Mouse (Mus musculus) hindbrain, embryonic 16.5 days (tissue): Measurements from ENCODE around the gene Ambra1. TPM values are rescaled to one million over a fixed set of nuclear protein-coding genes. Genes with fewer than 3 reads are reported as not detected.
"Not testable (repeated sequence)": the region's sequence is repeated elsewhere in the genome, so short reads cannot be mapped to it uniquely, and the experiment has no call there.

Experiments used
- ATAC-seq: fragments of 200-750 bp; cut with Nextera tagmentation; 2 replicates; pipeline ENCODE4 v1.8.0; 2017; ENCODE audit warnings: moderate TSS enrichment, moderate library complexity
- H3K27ac ChIP-seq: fragments of 300-500 bp; sonication (generic); 2 replicates; pipeline ENCODE4 v1.5.1; 2014; ENCODE audit warnings: low read depth, mild to moderate bottlenecking, control low read depth, low read length, moderate library complexity
- H3K27me3 ChIP-seq: fragments of 300-500 bp; sonication (generic); replicated peaks from 2 replicates; pipeline ENCODE4 v1.6.1; 2014; ENCODE audit warnings: low read length; ENCODE audit not compliant: control insufficient read depth, insufficient read depth
- H3K36me3 ChIP-seq: fragments of 300-500 bp; sonication (generic); 2 replicates; pipeline ENCODE4 v1.6.1; 2014; ENCODE audit warnings: mild to moderate bottlenecking, low read length, moderate library complexity, mixed read lengths; ENCODE audit not compliant: control insufficient read depth, insufficient read depth
- H3K4me1 ChIP-seq: fragments of 300-500 bp; sonication (generic); 2 replicates; pipeline ENCODE4 v1.6.1; 2014; ENCODE audit warnings: low read depth, low read length; ENCODE audit not compliant: control insufficient read depth, insufficient read depth
- H3K4me2 ChIP-seq: fragments of 300-500 bp; sonication (generic); 2 replicates; pipeline ENCODE4 v1.6.1; 2014; ENCODE audit warnings: mild to moderate bottlenecking, low read length, control low read depth, moderate library complexity
- H3K4me3 ChIP-seq: fragments of 300-500 bp; sonication (generic); 2 replicates; pipeline ENCODE4 v1.5.1; 2014; ENCODE audit warnings: mild to moderate bottlenecking, low read length, control low read depth, moderate library complexity
- H3K9ac ChIP-seq: fragments of 300-500 bp; sonication (generic); 2 replicates; pipeline ENCODE4 v1.6.1; 2014; ENCODE audit warnings: low read depth, mild to moderate bottlenecking, control low read depth, low read length, moderate library complexity
- H3K9me3 ChIP-seq: fragments of 300-500 bp; sonication (generic); 2 replicates; pipeline ENCODE4 v1.6.1; 2014; ENCODE audit warnings: mild to moderate bottlenecking, low read length, moderate library complexity; ENCODE audit not compliant: control insufficient read depth
- WGBS: fragments of 180-500 bp; shearing (Covaris S2); extraction: QIAGEN DNeasy Blood & Tissue Kit; methylation state at CpG from one replicate; pipeline ENCODE4 v1.1.7; 2014; 5-methylcytosine and 5-hydroxymethylcytosine counted together
- polyA plus RNA-seq: library from polyadenylated mRNA; unstranded; fragments of >200 nt; fragmentation: Nextera tagmentation; extraction: Ambion mirVana; gene quantifications from 2 replicates; pipeline ENCODE4 v1.2.1, GENCODE M21; 2015

Gene Ambra1
- polyA plus RNA-seq, 1 experiment from 2014 or later = 20.8 TPM

- not testable (repeated sequence) for H3K4me1 ChIP-seq, H3K4me3 ChIP-seq, H3K4me2 ChIP-seq, H3K9me3 ChIP-seq, H3K27me3 ChIP-seq, H3K9ac ChIP-seq, H3K36me3 ChIP-seq, H3K27ac ChIP-seq, ATAC-seq
- 60% methylated on average over 4 of the region's 4 CpGs for WGBS
Observed at GRCm38 (mm10) chr2:91725476-91725875, 4.5 kb upstream of the Ambra1 start.

- Histone ChIP-seq H3K4me2 (no peak overlapping the region), H3K27me3 (no peaks in the 10 kb centered on the region; the same call in 1 of the 2 replicates), H3K4me1 (peaks cover under 1% of the 10 kb centered on the region; the same call in 1 of the 2 replicates), H3K27ac (no peak overlapping the region), H3K36me3 (no peaks in the 10 kb centered on the region), H3K4me3 (no peak overlapping the region), H3K9ac (no peak overlapping the region), H3K9me3 (no peaks in the 10 kb centered on the region)
- no peak for ATAC-seq
- 94% methylated on average over 3 of the region's 3 CpGs for WGBS
Observed at GRCm38 (mm10) chr2:91727011-91727410, 2.9 kb upstream of the Ambra1 start.

DNA sequence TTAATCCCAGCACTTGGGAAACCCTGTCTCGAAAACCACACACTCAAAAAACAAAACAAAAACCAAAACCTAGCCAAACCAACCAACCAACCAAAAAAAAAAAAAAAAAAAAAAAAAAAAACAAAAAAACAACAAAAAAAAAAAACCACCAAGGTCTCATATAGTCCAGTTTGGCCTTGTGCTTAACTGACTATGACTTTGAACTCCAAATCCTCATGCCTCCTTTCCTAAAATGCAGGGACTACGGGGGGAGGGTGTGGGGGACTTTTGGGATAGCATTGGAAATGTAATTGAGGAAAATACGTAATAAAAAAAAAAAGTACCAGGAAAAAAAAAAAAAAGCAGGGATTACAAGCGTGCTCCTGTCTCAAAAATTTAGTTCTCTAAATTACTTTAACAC lies 363 bp upstream of the Ambra1 start:
- WGBS = 17% methylated on average over 4 of the region's 4 CpGs
- Histone ChIP-seq H3K9me3 (no peaks in the 10 kb centered on the region), H3K4me2 (peak overlapping the region; percentile 49), H3K27ac (no peak overlapping the region; the same call in 1 of the 2 replicates), H3K27me3 (no peaks in the 10 kb centered on the region; the same call in 1 of the 2 replicates), H3K4me3 (peak overlapping the region; percentile 100), H3K36me3 (no peaks in the 10 kb centered on the region), H3K4me1 (peaks cover 2% of the 10 kb centered on the region; the same call in 1 of the 2 replicates), H3K9ac (peak overlapping the region; percentile 97; the same call in 1 of the 2 replicates)
- peak; percentile 8; the same call in 1 of the 2 replicates for ATAC-seq

GRCm38 (mm10) chr2:91735221-91735620 lies 5.3 kb downstream of the Ambra1 start:
- Histone ChIP-seq H3K36me3 (no peaks in the 10 kb centered on the region), H3K4me2 (no peak overlapping the region), H3K9me3 (no peaks in the 10 kb centered on the region), H3K4me3 (no peak overlapping the region), H3K9ac (no peak overlapping the region), H3K27ac (no peak overlapping the region), H3K4me1 (peaks cover 2% of the 10 kb centered on the region; the same call in 1 of the 2 replicates), H3K27me3 (no peaks in the 10 kb centered on the region)
- 94% methylated on average over 5 of the region's 5 CpGs for WGBS
- ATAC-seq = no peak

- H3K36me3 ChIP-seq = no peaks in the 10 kb centered on the region
- no peak overlapping the region for H3K4me3 ChIP-seq
- H3K9ac ChIP-seq = no peak overlapping the region
- ATAC-seq = no peak
- H3K27me3 ChIP-seq = no peaks in the 10 kb centered on the region
- H3K4me2 ChIP-seq = no peak overlapping the region
- 95% methylated on average over 1 of the region's 1 CpGs for WGBS
- H3K27ac ChIP-seq = no peak overlapping the region
- no peaks in the 10 kb centered on the region for H3K9me3 ChIP-seq
- H3K4me1 ChIP-seq = no peaks in the 10 kb centered on the region
Observed at GRCm38 (mm10) chr2:91739586-91739985, 9.7 kb downstream of the Ambra1 start.

GRCm38 (mm10) chr2:91744686-91745085 lies 14.8 kb downstream of the Ambra1 start:
- Histone ChIP-seq H3K27me3 (no peaks in the 10 kb centered on the region), H3K27ac (no peak overlapping the region), H3K9ac (no peak overlapping the region), H3K4me2 (no peak overlapping the region), H3K4me1 (no peaks in the 10 kb centered on the region), H3K9me3 (no peaks in the 10 kb centered on the region), H3K4me3 (no peak overlapping the region), H3K36me3 (no peaks in the 10 kb centered on the region)
- no peak for ATAC-seq
- WGBS = 91% methylated on average over 5 of the region's 5 CpGs

DNA sequence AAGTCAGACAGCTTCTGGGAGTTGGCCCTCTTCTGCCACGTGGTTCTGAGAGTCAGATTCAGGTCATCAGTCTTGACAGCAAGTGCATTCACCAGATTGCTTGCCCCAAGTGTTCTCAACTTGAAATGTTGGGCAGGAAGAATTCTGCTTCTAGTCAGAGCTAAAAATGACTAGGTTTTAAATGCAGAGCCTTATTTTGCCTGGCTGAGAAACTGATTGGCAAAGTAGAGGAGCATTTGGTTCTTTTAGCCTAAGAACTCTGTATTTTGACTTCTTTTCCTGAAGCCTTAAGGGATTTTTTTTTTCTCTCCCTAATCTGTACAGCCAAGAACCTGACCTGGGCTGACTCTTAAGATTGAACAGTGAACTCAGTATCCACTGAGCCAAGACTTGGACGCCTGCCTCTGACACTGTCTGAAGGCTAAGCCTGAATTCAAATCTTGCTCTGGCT lies 19.9 kb downstream of the Ambra1 start:
- Histone ChIP-seq H3K27ac (no peak overlapping the region), H3K9ac (no peak overlapping the region), H3K4me3 (no peak overlapping the region), H3K36me3 (no peaks in the 10 kb centered on the region), H3K4me1 (no peaks in the 10 kb centered on the region), H3K27me3 (no peaks in the 10 kb centered on the region), H3K4me2 (no peak overlapping the region), H3K9me3 (no peaks in the 10 kb centered on the region)
- ATAC-seq = no peak
- whole genome bisulfite sequencing = 52% methylated on average over 2 of the region's 2 CpGs

- H3K4me3 ChIP-seq = no peak overlapping the region
- H3K27me3 ChIP-seq = no peaks in the 10 kb centered on the region
- H3K27ac ChIP-seq = no peak overlapping the region
- no peaks in the 10 kb centered on the region for H3K4me1 ChIP-seq
- peaks cover 26% of the 10 kb centered on the region for H3K36me3 ChIP-seq
- H3K9ac ChIP-seq = no peak overlapping the region
- ATAC-seq = peak; percentile 20; the same call in 1 of the 2 replicates
- no peak overlapping the region for H3K4me2 ChIP-seq
- no peaks in the 10 kb centered on the region for H3K9me3 ChIP-seq
- 89% methylated on average over 17 of the region's 17 CpGs for WGBS
Observed at GRCm38 (mm10) chr2:91771921-91772705, 42.2 kb downstream of the Ambra1 start.

GRCm38 (mm10) chr2:91773309-91773708 lies 43.4 kb downstream of the Ambra1 start:
- no peaks in the 10 kb centered on the region for H3K9me3 ChIP-seq
- H3K9ac ChIP-seq = no peak overlapping the region; the same call in 1 of the 2 replicates
- H3K4me1 ChIP-seq = no peaks in the 10 kb centered on the region
- no peak overlapping the region for H3K4me2 ChIP-seq
- no peak for ATAC-seq
- H3K27me3 ChIP-seq = no peaks in the 10 kb centered on the region
- H3K27ac ChIP-seq = no peak overlapping the region
- WGBS = 94% methylated on average over 7 of the region's 7 CpGs
- H3K4me3 ChIP-seq = no peak overlapping the region
- H3K36me3 ChIP-seq = peaks cover 25% of the 10 kb centered on the region
